Mouse (Mus musculus): Measurements from ENCODE around the gene Adamts17.

DNA sequence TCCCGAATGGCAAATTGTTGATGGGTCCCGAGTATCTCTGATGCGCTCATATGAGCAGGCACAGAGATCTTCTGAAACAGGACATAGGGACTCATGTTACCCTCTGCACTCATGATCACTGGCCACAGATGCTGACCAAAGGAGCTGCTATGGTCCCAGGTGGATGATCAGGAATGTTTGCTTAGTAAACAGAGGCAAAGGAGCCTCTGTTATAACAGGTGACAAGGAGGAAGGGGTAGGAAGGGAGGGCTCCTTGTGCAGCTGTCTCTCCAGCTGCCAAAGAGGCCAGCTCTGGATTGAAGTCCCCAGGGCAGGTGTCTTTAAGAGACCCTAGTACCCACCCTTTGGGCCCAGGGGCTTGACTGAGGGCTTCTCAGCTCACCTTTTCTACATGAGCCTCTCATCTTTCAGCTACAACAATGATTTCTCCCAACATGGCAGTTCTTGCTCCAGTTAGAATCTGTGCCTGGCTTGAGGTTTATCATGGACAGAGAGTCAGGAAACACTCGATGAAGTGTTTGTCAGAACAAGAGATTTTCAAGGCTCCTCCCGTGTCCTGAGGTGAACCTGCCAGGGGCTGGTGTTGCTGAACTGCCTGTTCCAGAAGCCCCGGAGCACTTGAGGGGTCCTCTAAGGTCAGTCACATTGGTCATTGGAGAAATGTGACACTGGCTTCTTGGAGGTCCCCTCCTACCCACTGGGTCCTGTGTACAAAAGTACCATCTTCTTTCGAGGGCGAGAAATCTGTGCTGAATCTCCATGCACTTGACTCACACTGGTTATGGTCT lies 120.9 kb downstream of the Adamts17 start:
- no peak for TF ChIP-seq CTCF (IDR thresholded peaks at IDR 0.05)
- no peak for TF ChIP-seq EP300 (IDR thresholded peaks at IDR 0.05; ENCODE audit: insufficient read depth, low read depth, low read length)
